Mouse (Mus musculus): Measurements from ENCODE around the gene Timeless. TPM values are rescaled to one million over a fixed set of nuclear protein-coding genes. Genes with fewer than 3 reads are reported as not detected.
"Not testable (repeated sequence)": the region's sequence is repeated elsewhere in the genome, so short reads cannot be mapped to it uniquely, and the experiment has no call there.

Timeless gene
- polyA plus RNA-seq, 1 experiment = 4.8 TPM

- WGBS = 50% methylated on average over 6 of the region's 6 CpGs
- H3K4me1 ChIP-seq (ENCODE audit: control insufficient read depth, insufficient read depth, insufficient read length) = no peaks in the 10 kb centered on the region; the same call in 1 of the 2 replicates
- TF ChIP-seq CTCF (IDR thresholded peaks at IDR 0.05; ENCODE audit: extremely low read depth, insufficient read depth, insufficient read length, insufficient replicate concordance) = no peak
- TF ChIP-seq POLR2A (IDR thresholded peaks at IDR 0.05; ENCODE audit: low read depth, low read length) = no peak
- peak overlapping the region; percentile 82; the same call in 1 of the 2 replicates for H3K4me3 ChIP-seq (ENCODE audit: extremely low read depth, insufficient read depth, insufficient read length)
- no peaks in the 10 kb centered on the region for H3K27me3 ChIP-seq (ENCODE audit: control insufficient read depth, insufficient read depth, low read length)
- no peaks in the 10 kb centered on the region; the same call in 1 of the 2 replicates for H3K36me3 ChIP-seq (ENCODE audit: control insufficient read depth, insufficient read depth, low read length)
- no peak for DNase-seq (ENCODE audit: low read depth in 1 of 2, low spot score in 2 of 2)
- no peak overlapping the region for H3K27ac ChIP-seq (ENCODE audit: insufficient read depth, low read length)
Observed at GRCm38 (mm10) chr10:128212148-128212547, 19.7 kb upstream of the Timeless start.

- Histone ChIP-seq H3K27me3 (ENCODE audit: control insufficient read depth, insufficient read depth, low read length) (no peaks in the 10 kb centered on the region), H3K4me3 (ENCODE audit: extremely low read depth, insufficient read depth, insufficient read length) (peak overlapping the region; percentile 46), H3K4me1 (ENCODE audit: control insufficient read depth, insufficient read depth, insufficient read length) (no peaks in the 10 kb centered on the region; the same call in 1 of the 2 replicates), H3K27ac (ENCODE audit: insufficient read depth, low read length) (no peak overlapping the region), H3K36me3 (ENCODE audit: control insufficient read depth, insufficient read depth, low read length) (no peaks in the 10 kb centered on the region; the same call in 1 of the 2 replicates)
- DNase-seq (ENCODE audit: low read depth in 1 of 2, low spot score in 2 of 2) = peak; percentile 66 to 67
- WGBS = 1% methylated on average over 18 of the region's 18 CpGs
- peak; percentile 54; the same call in 1 of the 2 replicates for TF ChIP-seq CTCF (IDR thresholded peaks at IDR 0.05; ENCODE audit: extremely low read depth, insufficient read depth, insufficient read length, insufficient replicate concordance)
- TF ChIP-seq POLR2A (IDR thresholded peaks at IDR 0.05; ENCODE audit: low read depth, low read length) = no peak
Observed at GRCm38 (mm10) chr10:128212871-128213323, 19.0 kb upstream of the Timeless start.

- not testable (repeated sequence) for H3K27me3 ChIP-seq (ENCODE audit: control insufficient read depth, insufficient read depth, low read length); H3K4me1 ChIP-seq (ENCODE audit: control insufficient read depth, insufficient read depth, insufficient read length); H3K36me3 ChIP-seq (ENCODE audit: control insufficient read depth, insufficient read depth, low read length); H3K4me3 ChIP-seq (ENCODE audit: extremely low read depth, insufficient read depth, insufficient read length); H3K27ac ChIP-seq (ENCODE audit: insufficient read depth, low read length); DNase-seq (ENCODE audit: low read depth in 1 of 2, low spot score in 2 of 2)
- WGBS = 94% methylated on average over 4 of the region's 4 CpGs
Observed at GRCm38 (mm10) chr10:128214112-128214511, 17.8 kb upstream of the Timeless start.

GRCm38 (mm10) chr10:128214981-128215380 is 16.9 kb upstream of the Timeless start:
- 80% methylated on average over 5 of the region's 5 CpGs for WGBS
- no peak for DNase-seq (ENCODE audit: low read depth in 1 of 2, low spot score in 2 of 2)
- H3K27me3 ChIP-seq (ENCODE audit: control insufficient read depth, insufficient read depth, low read length) = no peaks in the 10 kb centered on the region
- TF ChIP-seq POLR2A (IDR thresholded peaks at IDR 0.05; ENCODE audit: low read depth, low read length) (no peak), CTCF (IDR thresholded peaks at IDR 0.05; ENCODE audit: extremely low read depth, insufficient read depth, insufficient read length, insufficient replicate concordance) (no peak)
- no peaks in the 10 kb centered on the region; the same call in 1 of the 2 replicates for H3K36me3 ChIP-seq (ENCODE audit: control insufficient read depth, insufficient read depth, low read length)
- H3K27ac ChIP-seq (ENCODE audit: insufficient read depth, low read length) = no peak overlapping the region
- H3K4me1 ChIP-seq (ENCODE audit: control insufficient read depth, insufficient read depth, insufficient read length) = no peaks in the 10 kb centered on the region; the same call in 1 of the 2 replicates
- no peak overlapping the region for H3K4me3 ChIP-seq (ENCODE audit: extremely low read depth, insufficient read depth, insufficient read length)

- no peak for TF ChIP-seq POLR2A (IDR thresholded peaks at IDR 0.05; ENCODE audit: low read depth, low read length)
- no peak for TF ChIP-seq CTCF (IDR thresholded peaks at IDR 0.05; ENCODE audit: extremely low read depth, insufficient read depth, insufficient read length, insufficient replicate concordance)
- DNase-seq (ENCODE audit: low read depth in 1 of 2, low spot score in 2 of 2) = no peak
- Histone ChIP-seq H3K27me3 (ENCODE audit: control insufficient read depth, insufficient read depth, low read length) (no peaks in the 10 kb centered on the region), H3K27ac (ENCODE audit: insufficient read depth, low read length) (no peak overlapping the region), H3K36me3 (ENCODE audit: control insufficient read depth, insufficient read depth, low read length) (no peaks in the 10 kb centered on the region), H3K4me1 (ENCODE audit: control insufficient read depth, insufficient read depth, insufficient read length) (no peaks in the 10 kb centered on the region), H3K4me3 (ENCODE audit: extremely low read depth, insufficient read depth, insufficient read length) (no peak overlapping the region)
- 86% methylated on average over 18 of the region's 18 CpGs for WGBS
Observed at GRCm38 (mm10) chr10:128218387-128219117, 13.3 kb upstream of the Timeless start.

GRCm38 (mm10) chr10:128221533-128222286 is 10.2 kb upstream of the Timeless start:
- TF ChIP-seq CTCF (IDR thresholded peaks at IDR 0.05; ENCODE audit: extremely low read depth, insufficient read depth, insufficient read length, insufficient replicate concordance) (no peak), POLR2A (IDR thresholded peaks at IDR 0.05; ENCODE audit: low read depth, low read length) (no peak)
- 64% methylated on average over 16 of the region's 16 CpGs for WGBS
- no peak overlapping the region for H3K4me3 ChIP-seq (ENCODE audit: extremely low read depth, insufficient read depth, insufficient read length)
- no peaks in the 10 kb centered on the region for H3K4me1 ChIP-seq (ENCODE audit: control insufficient read depth, insufficient read depth, insufficient read length)
- no peak overlapping the region for H3K27ac ChIP-seq (ENCODE audit: insufficient read depth, low read length)
- H3K36me3 ChIP-seq (ENCODE audit: control insufficient read depth, insufficient read depth, low read length) = no peaks in the 10 kb centered on the region
- DNase-seq (ENCODE audit: low read depth in 1 of 2, low spot score in 2 of 2) = no peak
- no peaks in the 10 kb centered on the region for H3K27me3 ChIP-seq (ENCODE audit: control insufficient read depth, insufficient read depth, low read length)
